Mouse (Mus musculus): ENCODE results near the gene Xrcc3.

The Xrcc3 gene

DNA sequence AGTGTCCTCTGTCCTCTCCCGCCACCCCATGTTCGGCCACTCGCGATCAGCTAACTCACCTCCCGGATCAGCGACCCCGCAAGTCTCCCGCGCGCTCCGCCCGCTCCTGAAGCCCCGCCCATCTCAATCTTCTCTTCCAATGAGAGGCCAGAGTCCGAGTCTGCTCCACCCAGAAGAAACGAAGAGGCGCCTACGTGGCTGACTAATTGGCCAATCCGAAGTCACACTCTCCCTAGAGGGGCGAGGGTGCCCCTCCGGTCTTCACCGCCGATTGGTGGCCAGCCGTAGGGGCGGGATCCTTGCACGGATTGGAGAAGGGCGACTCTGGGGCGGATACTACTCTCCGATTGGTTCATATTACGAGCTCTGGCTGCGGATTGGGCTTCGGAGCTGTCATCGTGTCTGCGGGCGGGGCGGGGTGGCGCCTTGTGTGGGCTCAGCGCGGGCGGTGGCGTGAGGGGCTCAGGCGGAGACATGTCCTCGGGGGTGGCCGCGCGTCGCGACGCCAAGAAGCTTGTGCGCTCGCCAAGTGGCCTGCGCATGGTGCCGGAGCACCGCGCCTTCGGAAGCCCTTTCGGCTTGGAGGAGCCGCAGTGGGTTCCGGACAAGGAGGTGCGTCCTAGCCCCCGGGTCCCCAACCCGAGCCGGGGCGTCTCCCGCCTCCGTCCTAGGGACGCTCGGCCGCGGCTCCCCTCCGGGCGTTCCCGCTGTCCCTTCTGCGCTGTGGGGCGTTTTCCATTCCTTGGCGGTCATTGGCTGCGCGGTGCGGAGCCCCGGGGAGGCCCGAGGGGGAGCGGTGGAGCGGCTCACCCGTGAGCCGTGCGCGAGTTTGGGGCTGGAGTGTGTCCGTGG lies at the start of gene Xrcc3, which contains the start of gene Zfyve21:
Xrcc3 (minus strand) TSS at position 108 of the 852 bp plus-strand sequence.
Zfyve21 (plus strand) TSS at position 405 of the 852 bp plus-strand sequence.
- DNase-seq (ENCODE audit: extremely low read depth, low read depth): peak; percentile 96

DNA sequence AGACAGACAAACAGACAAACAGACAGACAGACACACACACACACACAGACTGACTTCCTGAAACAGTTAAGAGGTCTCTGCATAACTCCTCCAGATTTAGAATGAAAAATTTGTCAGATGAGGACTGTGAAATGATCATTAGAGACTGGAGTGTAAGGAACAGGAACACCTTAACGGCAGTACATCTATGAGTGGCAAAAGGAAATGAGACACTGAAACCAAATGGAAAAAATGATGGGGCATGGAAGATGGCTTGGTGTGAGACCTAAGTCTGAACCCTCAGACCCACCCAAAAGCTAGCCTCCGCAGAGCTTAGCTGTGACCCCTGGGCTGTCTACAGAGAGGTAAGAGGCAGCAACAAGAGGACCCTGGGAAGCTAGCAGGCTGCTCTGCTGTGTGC lies 41.8 kb upstream of the Xrcc3 start:
- no peak for DNase-seq (ENCODE audit: extremely low read depth, low read depth)

DNA sequence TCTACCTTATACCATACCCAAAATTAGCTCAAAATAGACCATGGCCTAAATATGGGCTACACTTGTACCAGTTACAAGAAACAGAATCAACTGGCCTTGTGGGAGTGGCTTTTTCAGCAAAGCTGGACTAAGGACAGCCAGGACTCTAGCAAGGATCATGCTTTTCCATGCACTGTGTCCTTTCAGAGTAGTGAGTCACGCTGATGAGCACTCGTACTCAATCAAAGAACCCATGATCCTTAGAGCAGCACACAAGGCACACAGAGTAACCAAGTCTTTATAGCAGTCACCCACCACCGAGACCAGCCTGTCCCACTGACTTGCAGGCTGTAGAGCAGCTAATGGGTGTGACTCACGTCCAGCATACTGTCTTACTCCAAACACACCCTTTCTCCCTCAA lies 39.9 kb upstream of the Xrcc3 start:
- DNase-seq (ENCODE audit: extremely low read depth, low read depth): no peak

DNA sequence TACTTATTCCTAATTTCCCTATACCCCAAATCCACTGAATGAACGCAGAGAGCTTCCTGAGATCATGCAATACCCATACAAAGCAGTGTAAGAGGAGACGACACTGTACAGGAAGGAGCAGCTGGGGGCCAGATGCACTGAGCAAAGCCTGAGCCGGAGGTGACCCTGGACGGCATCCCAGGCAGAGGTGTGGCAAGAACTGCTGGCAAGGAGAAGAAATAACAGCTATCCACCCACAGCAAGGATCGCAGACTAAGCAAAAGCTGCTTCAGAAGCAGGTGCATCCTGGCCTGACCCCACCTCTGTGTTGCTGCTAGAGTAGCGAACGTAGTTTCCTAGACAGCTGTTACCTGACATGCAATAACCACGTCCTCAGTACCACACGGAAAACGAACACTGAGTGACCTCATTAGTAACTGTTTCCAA lies 39.4 kb upstream of the Xrcc3 start:
- no peak for DNase-seq (ENCODE audit: extremely low read depth, low read depth)

- no peak for DNase-seq (ENCODE audit: extremely low read depth, low read depth)
These were observed 38.1 kb upstream of the Xrcc3 start for GRCm38 (mm10) chr12:111851745-111852144.

GRCm38 (mm10) chr12:111851235-111851634 lies 37.6 kb upstream of the Xrcc3 start:
- DNase-seq (ENCODE audit: extremely low read depth, low read depth): no peak

- DNase-seq (ENCODE audit: extremely low read depth, low read depth): no peak
These were observed 34.7 kb upstream of the Xrcc3 start for GRCm38 (mm10) chr12:111848300-111848798.

DNA sequence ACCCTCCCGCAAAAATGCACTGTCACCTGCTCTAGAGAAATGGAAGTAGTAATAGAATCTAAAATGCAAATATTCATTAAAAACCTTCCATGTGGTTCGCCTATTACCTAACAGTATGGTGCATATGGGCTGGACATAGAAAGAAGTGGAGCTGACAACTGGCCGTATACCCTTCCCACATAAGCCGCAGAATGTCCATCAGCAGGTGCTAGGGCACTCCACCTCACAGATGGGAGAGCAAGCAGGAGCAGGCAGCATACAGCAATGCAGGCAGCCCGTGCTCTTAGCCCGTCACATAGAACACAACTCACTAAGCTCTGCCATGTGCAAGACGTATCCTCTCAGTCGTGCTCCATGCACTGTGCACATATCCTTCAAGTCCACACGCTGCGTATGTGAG lies 33.1 kb upstream of the Xrcc3 start:
- no peak for DNase-seq (ENCODE audit: extremely low read depth, low read depth)

GRCm38 (mm10) chr12:111845953-111846352 lies 32.3 kb upstream of the Xrcc3 start:
- DNase-seq (ENCODE audit: extremely low read depth, low read depth): no peak

GRCm38 (mm10) chr12:111843470-111843869 lies 29.8 kb upstream of the Xrcc3 start:
- peak; percentile 33 for DNase-seq (ENCODE audit: extremely low read depth, low read depth)

DNA sequence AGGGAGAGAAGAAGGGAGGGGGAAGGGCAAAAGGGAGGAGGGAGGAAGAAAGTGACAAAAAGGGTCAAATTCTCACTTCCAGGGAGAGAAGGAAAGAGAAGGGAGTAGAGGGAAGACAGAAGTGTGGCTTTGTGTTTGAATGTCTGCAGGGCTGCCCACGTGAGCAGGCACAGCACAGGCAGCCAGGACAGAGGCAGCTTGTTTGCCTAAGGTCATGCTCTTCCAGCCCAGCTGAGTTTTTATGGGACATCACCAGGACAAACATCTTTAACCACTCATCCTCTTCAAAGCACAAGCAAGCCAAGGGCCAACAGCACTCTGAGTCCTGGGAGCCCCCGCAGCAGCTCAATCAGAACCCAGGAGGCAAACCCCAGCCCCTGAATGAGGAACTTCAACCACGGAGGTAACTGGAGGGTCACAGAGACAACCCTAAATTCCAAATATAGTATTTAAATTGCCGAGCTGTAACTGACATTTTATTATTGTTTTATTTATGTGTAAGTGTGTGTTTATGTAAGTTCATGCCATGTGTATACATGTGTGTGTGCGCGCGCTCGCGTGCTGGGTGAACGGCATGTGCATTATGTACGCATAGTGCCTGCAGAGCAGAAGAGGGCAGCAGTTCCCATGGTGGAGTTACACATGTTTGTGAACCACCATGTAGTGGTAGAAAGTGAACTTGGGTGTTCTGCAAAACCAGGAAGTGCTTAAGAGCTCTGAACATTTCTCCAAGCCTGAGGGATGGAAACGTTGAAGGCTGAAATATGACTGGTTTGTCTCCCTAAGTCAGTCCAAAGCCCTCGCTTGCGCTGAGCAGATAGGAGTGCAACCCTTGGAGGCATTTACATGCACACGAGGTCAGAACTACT lies 29.1 kb upstream of the Xrcc3 start:
- peak; percentile 8 for DNase-seq (ENCODE audit: extremely low read depth, low read depth)

GRCm38 (mm10) chr12:111833457-111833856 lies 19.8 kb upstream of the Xrcc3 start:
- no peak for DNase-seq (ENCODE audit: extremely low read depth, low read depth)

- no peak for DNase-seq (ENCODE audit: extremely low read depth, low read depth)
These were observed 19.0 kb upstream of the Xrcc3 start for GRCm38 (mm10) chr12:111832643-111833042.

- DNase-seq (ENCODE audit: extremely low read depth, low read depth): no peak
These were observed 16.7 kb upstream of the Xrcc3 start for GRCm38 (mm10) chr12:111830375-111830774.

GRCm38 (mm10) chr12:111829954-111830353 lies 16.3 kb upstream of the Xrcc3 start:
- DNase-seq (ENCODE audit: extremely low read depth, low read depth): no peak

- no peak for DNase-seq (ENCODE audit: extremely low read depth, low read depth)
These were observed 15.8 kb upstream of the Xrcc3 start for GRCm38 (mm10) chr12:111829447-111829846.

DNA sequence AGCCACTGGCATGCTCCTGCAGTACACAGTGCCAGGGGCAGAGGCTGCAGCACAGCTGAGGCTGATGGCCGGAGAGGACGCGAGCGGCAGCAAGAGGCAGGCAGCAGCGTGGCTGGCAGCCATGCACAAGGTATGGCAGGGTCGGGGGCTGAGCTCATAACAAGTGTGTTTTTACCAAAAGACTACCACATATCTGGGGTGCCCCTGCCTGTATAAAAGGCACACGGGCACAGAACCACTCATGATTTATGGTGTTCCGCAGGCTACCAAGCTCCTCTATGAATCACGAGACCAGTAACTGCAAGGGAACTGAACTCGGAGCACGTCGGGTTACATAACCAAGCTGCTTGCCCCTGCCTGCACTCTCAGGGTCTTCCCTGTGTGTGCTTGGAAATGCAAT lies 13.9 kb upstream of the Xrcc3 start:
- no peak for DNase-seq (ENCODE audit: extremely low read depth, low read depth)

GRCm38 (mm10) chr12:111821931-111822330 lies 8.3 kb upstream of the Xrcc3 start:
- no peak for DNase-seq (ENCODE audit: extremely low read depth, low read depth)

DNA sequence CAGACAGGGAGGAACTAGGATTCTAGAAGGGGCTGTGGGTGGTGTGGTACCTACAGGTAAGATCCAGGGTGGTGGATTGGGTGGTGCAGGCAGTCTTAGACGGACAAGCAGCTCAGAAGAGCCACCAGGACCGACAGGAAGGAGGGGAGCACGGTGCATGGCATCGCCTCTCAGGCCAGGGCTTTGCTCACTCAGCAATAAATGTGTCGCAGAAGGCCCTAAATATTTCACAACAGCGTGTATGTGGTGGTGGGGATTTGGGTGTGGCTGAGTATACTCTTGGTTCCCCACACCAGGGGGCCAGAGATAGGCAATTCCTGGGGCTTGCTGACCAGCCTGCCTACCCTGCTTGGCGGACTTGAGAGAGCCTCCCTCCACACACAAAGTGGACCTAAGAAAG lies 7.0 kb upstream of the Xrcc3 start:
- DNase-seq (ENCODE audit: extremely low read depth, low read depth): no peak

DNA sequence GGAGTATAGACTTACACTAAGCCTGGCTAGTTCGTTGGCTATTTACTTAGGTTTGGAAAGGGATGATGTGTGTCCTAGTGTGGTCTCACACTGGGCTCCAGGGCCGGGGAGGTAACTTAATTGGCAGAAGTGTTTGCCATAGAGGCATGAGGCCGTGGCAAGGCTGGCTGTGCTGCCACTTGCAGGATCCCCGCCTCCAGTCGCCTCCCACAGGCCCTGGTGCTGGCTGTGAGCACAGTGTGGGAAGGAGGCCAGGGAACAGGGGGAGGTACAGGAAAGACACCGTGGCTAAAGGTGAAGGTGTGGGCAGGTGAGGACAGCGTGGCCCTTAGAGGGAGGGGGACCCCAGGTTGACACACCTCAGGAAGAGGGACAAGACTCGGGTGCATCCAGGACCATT lies 6.3 kb upstream of the Xrcc3 start:
- DNase-seq (ENCODE audit: extremely low read depth, low read depth): no peak

- DNase-seq (ENCODE audit: extremely low read depth, low read depth): no peak
These were observed 4.3 kb upstream of the Xrcc3 start for GRCm38 (mm10) chr12:111817991-111818390.

GRCm38 (mm10) chr12:111816967-111817366 lies 3.3 kb upstream of the Xrcc3 start:
- no peak for DNase-seq (ENCODE audit: extremely low read depth, low read depth)
